Mouse (Mus musculus) midbrain, embryonic 11.5 days (tissue): Measurements from ENCODE around the gene Irgm1. TPM values are rescaled to one million over a fixed set of nuclear protein-coding genes. Genes with fewer than 3 reads are reported as not detected.

Source experiments
- polyA plus RNA-seq: library from polyadenylated mRNA; unstranded; fragments of >200 nt; fragmentation: Nextera tagmentation; extraction: Ambion mirVana; gene quantifications from 2 replicates; pipeline ENCODE4 v1.2.1, GENCODE M21; 2014

Gene Irgm1
- polyA plus RNA-seq, 1 experiment from 2014 or later = 2.2 TPM

Other genes starting within 250 kb of the Irgm1 start
- 592 and 633 TPM in 2 replicates for gene Rack1, start 71.4 kb downstream of the Irgm1 start, polyA plus RNA-seq
- gene Trim41, start 54.3 kb downstream of the Irgm1 start, polyA plus RNA-seq = 3.6 and 3.9 TPM in 2 replicates
- 0.40 and 0.73 TPM in 2 replicates for gene Trim7, start 45.5 kb downstream of the Irgm1 start, polyA plus RNA-seq
- gene Gm12184, start 45.0 kb downstream of the Irgm1 start, polyA plus RNA-seq = 7.4 and 11.5 TPM in 2 replicates
- 0.10 and 0.21 TPM in 2 replicates for gene Gm5431, start 30.5 kb upstream of the Irgm1 start, polyA plus RNA-seq
- gene Psme2b, start 74.5 kb upstream of the Irgm1 start, polyA plus RNA-seq = 1.3 and 1.8 TPM in 2 replicates
- not detected in 2 replicates for gene Olfr56, start 107.2 kb upstream of the Irgm1 start, polyA plus RNA-seq
- 0.20 and 0.29 TPM in 2 replicates for gene 9930111J21Rik1, start 107.7 kb upstream of the Irgm1 start, polyA plus RNA-seq
- not detected in 2 replicates for gene Gm12185, start 120.5 kb upstream of the Irgm1 start, polyA plus RNA-seq
- gene Tgtp1, start 122.5 kb upstream of the Irgm1 start, polyA plus RNA-seq = 0.05 TPM in 1 of 2 replicates, not detected in the other
- gene 9930111J21Rik2, start 179.6 kb upstream of the Irgm1 start, polyA plus RNA-seq = 0.26 and 0.47 TPM in 2 replicates
- not detected in 2 replicates for gene Tgtp2, start 192.5 kb upstream of the Irgm1 start, polyA plus RNA-seq
- 0.40 and 0.41 TPM in 2 replicates for gene Ifi47, start 204.9 kb upstream of the Irgm1 start, polyA plus RNA-seq
- gene Olfr1396, start 243.2 kb upstream of the Irgm1 start, polyA plus RNA-seq = not detected in 2 replicates